Mouse (Mus musculus): ENCODE measurements around the gene Ftcd.

DNA sequence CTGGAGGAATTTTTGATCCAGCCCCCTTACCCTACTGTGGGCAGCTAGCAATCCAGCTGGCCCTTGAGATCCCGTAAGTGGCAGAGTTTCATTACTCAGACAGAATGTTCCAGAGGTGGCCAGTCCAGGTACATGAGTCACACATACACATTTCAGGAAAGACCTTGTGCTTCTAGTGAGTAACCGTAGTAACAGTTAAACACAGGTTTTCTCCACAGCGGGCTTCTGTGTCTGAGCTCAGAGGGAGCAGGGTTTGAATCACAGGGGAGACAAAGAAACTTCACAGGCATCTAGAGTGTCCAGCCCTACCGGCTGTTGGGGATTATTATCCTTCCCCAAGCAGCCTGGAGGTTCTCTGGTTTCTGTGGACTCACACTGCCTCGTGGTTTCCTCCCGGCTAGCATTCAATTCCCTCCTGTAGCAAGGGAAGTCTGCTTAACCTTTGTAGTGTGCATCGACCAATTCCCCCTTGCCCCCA is 58.7 kb downstream of the Ftcd start:
- no peak for TF ChIP-seq CTCF (IDR thresholded peaks at IDR 0.05; ENCODE audit: low read depth, low read length)
- TF ChIP-seq POLR2A (IDR thresholded peaks at IDR 0.05; ENCODE audit: insufficient read depth, low read length), result no peak

Measured in ES-Bruce4 (cell line).